Mouse (Mus musculus) brain, embryonic 14.5 days (tissue): Measurements from ENCODE around the gene Edaradd.

ENCODE experiments used
- CTCF ChIP-seq: fragments of 200-500 bp; IDR thresholded peaks from 2 replicates; pipeline ENCODE4 v1.5.1; 2012; ENCODE audit warnings: inconsistent platforms, mild to moderate bottlenecking, moderate library complexity, borderline replicate concordance; ENCODE audit not compliant: insufficient read depth, insufficient read length; ENCODE audit errors: extremely low read depth
- POLR2A ChIP-seq: fragments of 200-500 bp; IDR thresholded peaks from 2 replicates; pipeline ENCODE4 v1.6.1; 2012; ENCODE audit warnings: mild to moderate bottlenecking, inconsistent platforms, borderline replicate concordance; ENCODE audit not compliant: poor library complexity, insufficient read depth, insufficient read length, severe bottlenecking; ENCODE audit errors: extremely low read depth

DNA sequence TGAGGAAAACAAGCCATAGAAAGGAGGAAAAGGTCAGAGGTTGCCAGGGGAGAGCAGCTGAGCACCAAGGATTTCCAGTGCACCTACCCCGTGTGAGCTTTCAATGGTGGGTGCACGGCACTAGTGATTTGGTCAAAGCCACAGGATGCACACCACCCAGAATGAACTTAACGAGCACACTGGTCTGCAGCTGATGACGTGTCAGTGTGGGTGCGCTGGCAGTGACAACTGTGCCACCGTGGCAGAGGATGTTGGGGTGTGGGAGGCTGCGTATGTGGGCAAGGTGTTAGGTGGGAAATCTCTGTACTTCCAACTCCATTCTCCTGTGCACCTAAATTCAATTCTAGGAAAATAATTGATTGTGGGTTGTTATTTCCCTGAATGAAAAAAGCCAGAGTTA, 21.1 kb downstream of the Edaradd start:
- no peak for TF ChIP-seq POLR2A
- TF ChIP-seq CTCF = no peak
